Mouse (Mus musculus) MEL (cell line): Measurements from ENCODE around the gene Faf1. TPM values are rescaled to one million over a fixed set of nuclear protein-coding genes. Genes with fewer than 3 reads are reported as not detected.

Experiments used
- DNase-seq: peaks from one replicate; pipeline ENCODE4 v3.0.0; 2011; ENCODE audit warnings: low read depth, low spot score
- H3K27ac ChIP-seq: 2 replicates; pipeline ENCODE4 v1.5.1; 2012; ENCODE audit warnings: low read depth, mild to moderate bottlenecking, control low read depth, low read length, moderate library complexity; ENCODE audit not compliant: control insufficient read depth
- H3K27me3 ChIP-seq, 2 experiments: fragments of 150-350 bp in 1 of 2; sonication (generic) in 1 of 2; 2 replicates each; pipeline ENCODE4 v1.6.1; 2012; ENCODE audit warnings: low read length in 2 of 2, mild to moderate bottlenecking in 2 of 2, improper control_type of control experiment in 1 of 2, moderate library complexity in 1 of 2; ENCODE audit not compliant: insufficient read depth in 2 of 2, control insufficient read depth in 1 of 2
- H3K36me3 ChIP-seq, 2 experiments: 2 replicates each; pipeline ENCODE4 v1.6.1; 2012 to 2014; ENCODE audit warnings: low read length in 2 of 2, improper control_type of control experiment in 1 of 2, inconsistent platforms in 1 of 2, mild to moderate bottlenecking in 1 of 2; ENCODE audit not compliant: insufficient read depth in 2 of 2, control insufficient read depth in 1 of 2
- H3K4me1 ChIP-seq, 2 experiments: fragments of 150-350 bp in 1 of 2; sonication (generic) in 1 of 2; 2 replicates each; pipeline ENCODE4 v1.6.1; 2012; ENCODE audit warnings: low read length in 2 of 2, improper control_type of control experiment in 1 of 2, mild to moderate bottlenecking in 1 of 2; ENCODE audit not compliant: insufficient read depth in 2 of 2, control insufficient read depth in 1 of 2
- H3K4me3 ChIP-seq, 2 experiments: fragments of 150-350 bp in 1 of 2; sonication (generic) in 1 of 2; 2 replicates each; pipeline ENCODE4 v1.5.1; 2012; ENCODE audit warnings: low read depth in 2 of 2, low read length in 2 of 2, mild to moderate bottlenecking in 2 of 2, moderate library complexity in 2 of 2, control low read depth in 1 of 2, improper control_type of control experiment in 1 of 2; ENCODE audit not compliant: control insufficient read depth in 1 of 2, insufficient read depth in 1 of 2
- H3K79me2 ChIP-seq: 2 replicates; pipeline ENCODE4 v1.6.1; 2012; ENCODE audit warnings: mild to moderate bottlenecking, low read length, moderate library complexity; ENCODE audit not compliant: control insufficient read depth, poor library complexity, insufficient read depth
- H3K9ac ChIP-seq: 2 replicates; pipeline ENCODE4 v1.6.1; 2012; ENCODE audit warnings: low read depth, mild to moderate bottlenecking, control low read depth, low read length, moderate library complexity; ENCODE audit not compliant: control insufficient read depth, poor library complexity, severe bottlenecking
- H3K9me3 ChIP-seq: fragments of 150-350 bp; sonication (generic); replicated peaks from 2 replicates; pipeline ENCODE4 v1.6.1; 2012; ENCODE audit warnings: mild to moderate bottlenecking, low read length, improper control_type of control experiment, moderate library complexity; ENCODE audit not compliant: insufficient read depth
- CTCF ChIP-seq, 3 experiments: IDR thresholded peaks in 2 of 3; conservative IDR thresholded peaks in 1 of 3; 2 replicates each; pipeline ENCODE4 v1.5.1; 2011 to 2012; ENCODE audit warnings: low read length in 3 of 3, low read depth in 2 of 3, mild to moderate bottlenecking in 2 of 3, improper control_type of control experiment in 1 of 3, inconsistent platforms in 1 of 3, mixed read lengths in 1 of 3, moderate library complexity in 1 of 3; ENCODE audit not compliant: control insufficient read depth in 1 of 3, insufficient read depth in 1 of 3, poor library complexity in 1 of 3, severe bottlenecking in 1 of 3
- ELF1 ChIP-seq: IDR thresholded peaks from 2 replicates; pipeline ENCODE4 v1.6.1; 2014; ENCODE audit warnings: low read depth, mild to moderate bottlenecking, inconsistent platforms, low read length, improper control_type of control experiment, moderate library complexity
- ETS1 ChIP-seq: IDR thresholded peaks from 2 replicates; pipeline ENCODE4 v1.6.1; 2012; ENCODE audit warnings: low read depth, mild to moderate bottlenecking, inconsistent platforms, low read length, improper control_type of control experiment, moderate library complexity
- GABPA ChIP-seq: IDR thresholded peaks from 2 replicates; pipeline ENCODE4 v1.6.1; 2012; ENCODE audit warnings: low read depth, mild to moderate bottlenecking, inconsistent platforms, low read length, improper control_type of control experiment, moderate library complexity
- HCFC1 ChIP-seq: IDR thresholded peaks from 2 replicates; pipeline ENCODE4 v1.6.1; 2012; ENCODE audit warnings: low read depth, mild to moderate bottlenecking, inconsistent platforms, low read length, improper control_type of control experiment, moderate library complexity
- KAT2A ChIP-seq: conservative IDR thresholded peaks from 2 replicates; pipeline ENCODE4 v1.6.1; 2012; ENCODE audit warnings: low read depth, low read length, improper control_type of control experiment, inconsistent platforms
- MAFK ChIP-seq: IDR thresholded peaks from 2 replicates; pipeline ENCODE4 v1.6.1; 2011; ENCODE audit warnings: low read depth, mild to moderate bottlenecking, low read length, improper control_type of control experiment, borderline replicate concordance
- MAX ChIP-seq: IDR thresholded peaks from 2 replicates; pipeline ENCODE4 v1.6.1; 2011; ENCODE audit warnings: low read length, improper control_type of control experiment
- MAZ ChIP-seq: IDR thresholded peaks from 2 replicates; pipeline ENCODE4 v1.6.1; 2012; ENCODE audit warnings: low read depth, mild to moderate bottlenecking, inconsistent platforms, low read length, improper control_type of control experiment
- MEF2A ChIP-seq: IDR thresholded peaks from 2 replicates; pipeline ENCODE4 v1.6.1; 2014; ENCODE audit warnings: low read depth, mild to moderate bottlenecking, inconsistent platforms, low read length, improper control_type of control experiment; ENCODE audit not compliant: poor library complexity, insufficient replicate concordance, severe bottlenecking; ENCODE audit errors: extremely low read depth
- MYB ChIP-seq: IDR thresholded peaks from 2 replicates; pipeline ENCODE4 v1.6.1; 2011; ENCODE audit warnings: mild to moderate bottlenecking, low read depth, low read length, improper control_type of control experiment
- NELFE ChIP-seq: IDR thresholded peaks from 2 replicates; pipeline ENCODE4 v1.6.1; 2011; ENCODE audit warnings: low read depth, low read length, improper control_type of control experiment
- POLR2A ChIP-seq, 2 experiments: IDR thresholded peaks; 2 replicates each; pipeline ENCODE4 v1.6.1; 2011 to 2012; ENCODE audit warnings: low read length in 2 of 2, mild to moderate bottlenecking in 2 of 2, control low read depth in 1 of 2, improper control_type of control experiment in 1 of 2, low read depth in 1 of 2, moderate library complexity in 1 of 2; ENCODE audit not compliant: control insufficient read depth in 1 of 2, insufficient read depth in 1 of 2, poor library complexity in 1 of 2
- RAD21 ChIP-seq: IDR thresholded peaks from 2 replicates; pipeline ENCODE4 v1.6.1; 2011; ENCODE audit warnings: mild to moderate bottlenecking, low read depth, low read length, improper control_type of control experiment
- RCOR1 ChIP-seq: IDR thresholded peaks from 2 replicates; pipeline ENCODE4 v1.6.1; 2012; ENCODE audit warnings: low read depth, mild to moderate bottlenecking, inconsistent platforms, low read length, improper control_type of control experiment
- SIN3A ChIP-seq: IDR thresholded peaks from 2 replicates; pipeline ENCODE4 v1.6.1; 2012; ENCODE audit warnings: low read length, improper control_type of control experiment, inconsistent platforms
- SMC3 ChIP-seq: IDR thresholded peaks from 2 replicates; pipeline ENCODE4 v1.6.1; 2011; ENCODE audit warnings: low read depth, low read length, improper control_type of control experiment
- TAL1 ChIP-seq: IDR thresholded peaks from 2 replicates; pipeline ENCODE4 v1.6.1; 2012; ENCODE audit warnings: mild to moderate bottlenecking, inconsistent platforms, low read length, moderate library complexity, mixed read lengths
- TBP ChIP-seq: IDR thresholded peaks from 2 replicates; pipeline ENCODE4 v1.8.0; 2011; ENCODE audit warnings: low read depth, low read length, improper control_type of control experiment
- UBTF ChIP-seq: IDR thresholded peaks from 2 replicates; pipeline ENCODE4 v1.6.1; 2012; ENCODE audit warnings: low read depth, mild to moderate bottlenecking, inconsistent platforms, low read length, improper control_type of control experiment, moderate library complexity, borderline replicate concordance; ENCODE audit not compliant: insufficient read depth
- USF1 ChIP-seq: IDR thresholded peaks from 2 replicates; pipeline ENCODE4 v1.6.1; 2014; ENCODE audit warnings: low read depth, mild to moderate bottlenecking, inconsistent platforms, low read length, improper control_type of control experiment, moderate library complexity
- USF2 ChIP-seq, 2 experiments: IDR thresholded peaks; 2 replicates each; pipeline ENCODE4 v1.6.1; 2011 to 2012; ENCODE audit warnings: improper control_type of control experiment in 2 of 2, low read length in 2 of 2, borderline replicate concordance in 1 of 2, inconsistent platforms in 1 of 2, low read depth in 1 of 2, mild to moderate bottlenecking in 1 of 2; ENCODE audit not compliant: insufficient read depth in 1 of 2
- ZC3H11A ChIP-seq: IDR thresholded peaks from 2 replicates; pipeline ENCODE4 v1.6.1; 2012; ENCODE audit warnings: low read depth, mild to moderate bottlenecking, inconsistent platforms, low read length, improper control_type of control experiment
- ZNF384 ChIP-seq: IDR thresholded peaks from 2 replicates; pipeline ENCODE4 v1.6.1; 2012; ENCODE audit warnings: low read depth, mild to moderate bottlenecking, inconsistent platforms, low read length, improper control_type of control experiment
- polyA plus RNA-seq, 2 experiments: library from polyadenylated mRNA; stranded (reverse) in 1 of 2; unstranded in 1 of 2; fragments of >175 nt in 1 of 2; fragments of >200 nt in 1 of 2; gene quantifications; 2 replicates each; pipeline versions ENCODE4 v1.2.1 to v1.2.4; 2012; ENCODE audit warnings: low replicate concordance in 2 of 2, low read depth in 1 of 2; ENCODE audit not compliant: insufficient read length in 2 of 2, insufficient read depth in 1 of 2, missing spikeins in 1 of 2
- total RNA-seq: library from RNA; depleted of rRNA; stranded (reverse); fragments of 300-350 nt; gene quantifications from 2 replicates; pipeline ENCODE4 v1.2.3, GENCODE M21; 2012

The Faf1 gene
- total and polyA plus RNA-seq, 3 experiments = 36.5 to 37.6 TPM; not detected in 1

GRCm38 (mm10) chr4:109703568-109703967 is 27.2 kb downstream of the Faf1 start:
- no peak overlapping the region for H3K27ac ChIP-seq
- DNase-seq = peak; percentile 77
- no peak overlapping the region for H3K4me3 ChIP-seq
- H3K9me3 ChIP-seq = no peaks in the 10 kb centered on the region
- no peaks in the 10 kb centered on the region for H3K27me3 ChIP-seq
- peak; percentile 49; the same call in 1 of the 2 replicates for TF ChIP-seq MAFK
- peak; percentile 59 for TF ChIP-seq ZC3H11A
- TF ChIP-seq POLR2A (IDR thresholded peaks at IDR 0.05; ENCODE audit: control insufficient read depth in 1 of 2, insufficient read depth in 1 of 2, low read depth in 1 of 2, low read length in 2 of 2, poor library complexity in 1 of 2) = no peak
- peak; percentile 77 for TF ChIP-seq RAD21
- peak; percentile 70 for TF ChIP-seq SMC3
- TF ChIP-seq CTCF (IDR thresholded peaks at IDR 0.05 in 2 of 3, conservative IDR thresholded peaks at IDR 0.05 in 1 of 3; ENCODE audit: control insufficient read depth in 1 of 3, insufficient read depth in 1 of 3, low read depth in 2 of 3, low read length in 3 of 3, poor library complexity in 1 of 3, severe bottlenecking in 1 of 3) = peak; percentile 13 to 79 (median 50); a peak in 4 of 6 replicates
- no peak for TF ChIP-seq ZNF384
- H3K9ac ChIP-seq = no peak overlapping the region
- H3K36me3 ChIP-seq = peaks cover 0 to 21% of the 10 kb centered on the region in 2 experiments; a peak in 3 of 4 replicates
- H3K79me2 ChIP-seq = peaks cover 28% of the 10 kb centered on the region
- peaks cover 4 to 12% of the 10 kb centered on the region in 2 experiments; a peak in 3 of 4 replicates for H3K4me1 ChIP-seq

GRCm38 (mm10) chr4:109705349-109705748 is 29.0 kb downstream of the Faf1 start:
- Histone ChIP-seq H3K9ac (no peak overlapping the region), H3K27ac (no peak overlapping the region), H3K4me1 (peaks cover 4 to 12% of the 10 kb centered on the region in 2 experiments; a peak in 3 of 4 replicates), H3K9me3 (no peaks in the 10 kb centered on the region), H3K27me3 (no peaks in the 10 kb centered on the region), H3K79me2 (peaks cover 28% of the 10 kb centered on the region), H3K36me3 (peaks cover 0 to 25% of the 10 kb centered on the region in 2 experiments; a peak in 3 of 4 replicates), H3K4me3 (no peak overlapping the region)
- DNase-seq = no peak
- no peak for TF ChIP-seq ETS1
- no peak for TF ChIP-seq HCFC1
- TF ChIP-seq RCOR1 = no peak
- TF ChIP-seq TAL1 = no peak
- TF ChIP-seq MYB = no peak

- H3K4me3 ChIP-seq = no peak overlapping the region
- H3K9me3 ChIP-seq = no peaks in the 10 kb centered on the region
- H3K27ac ChIP-seq = no peak overlapping the region
- peaks cover 0 to 9% of the 10 kb centered on the region in 2 experiments; a peak in 1 of 4 replicates for H3K36me3 ChIP-seq
- no peaks in the 10 kb centered on the region for H3K4me1 ChIP-seq
- no peak overlapping the region for H3K9ac ChIP-seq
- peaks cover 4% of the 10 kb centered on the region; the same call in 1 of the 2 replicates for H3K79me2 ChIP-seq
- no peak for DNase-seq
- TF ChIP-seq MAZ (no peak), MEF2A (no peak), UBTF (no peak), GABPA (no peak), TBP (no peak), CTCF (IDR thresholded peaks at IDR 0.05 in 2 of 3, conservative IDR thresholded peaks at IDR 0.05 in 1 of 3; ENCODE audit: control insufficient read depth in 1 of 3, insufficient read depth in 1 of 3, low read depth in 2 of 3, low read length in 3 of 3, poor library complexity in 1 of 3, severe bottlenecking in 1 of 3) (no peak), MAFK (no peak), KAT2A (no peak), NELFE (no peak), USF2 (IDR thresholded peaks at IDR 0.05; ENCODE audit: borderline replicate concordance in 1 of 2, insufficient read depth in 1 of 2, low read depth in 1 of 2, low read length in 2 of 2) (no peak), MAX (no peak), ZNF384 (no peak), USF1 (no peak), ELF1 (no peak), SIN3A (no peak), MYB (no peak), RAD21 (no peak)
- no peaks in the 10 kb centered on the region for H3K27me3 ChIP-seq
These were observed 42.9 kb downstream of the Faf1 start for GRCm38 (mm10) chr4:109719281-109719680.
